Mouse (Mus musculus): ENCODE data around the gene Cdkal1. TPM values are rescaled to one million over a fixed set of nuclear protein-coding genes. Genes with fewer than 3 reads are reported as not detected.

The Cdkal1 gene
- polyA plus RNA-seq, 1 experiment from 2014 or later, result 21.6 TPM

- H3K27me3 ChIP-seq, result no peaks in the 10 kb centered on the region
- no peak overlapping the region for H3K27ac ChIP-seq (replicated peaks)
- no peak for ATAC-seq (ENCODE audit: low read depth)
- no peaks in the 10 kb centered on the region for H3K36me3 ChIP-seq
- H3K4me3 ChIP-seq, result no peak overlapping the region
- no peak overlapping the region for H3K4me2 ChIP-seq
- WGBS, result 59% methylated on average over 4 of the region's 4 CpGs
- no peak overlapping the region for H3K9ac ChIP-seq
- no peaks in the 10 kb centered on the region for H3K9me3 ChIP-seq
- peaks cover 17% of the 10 kb centered on the region for H3K4me1 ChIP-seq (replicated peaks)
Measured at GRCm38 (mm10) chr13:29278156-29278555, 577.3 kb downstream of the Cdkal1 start.

DNA sequence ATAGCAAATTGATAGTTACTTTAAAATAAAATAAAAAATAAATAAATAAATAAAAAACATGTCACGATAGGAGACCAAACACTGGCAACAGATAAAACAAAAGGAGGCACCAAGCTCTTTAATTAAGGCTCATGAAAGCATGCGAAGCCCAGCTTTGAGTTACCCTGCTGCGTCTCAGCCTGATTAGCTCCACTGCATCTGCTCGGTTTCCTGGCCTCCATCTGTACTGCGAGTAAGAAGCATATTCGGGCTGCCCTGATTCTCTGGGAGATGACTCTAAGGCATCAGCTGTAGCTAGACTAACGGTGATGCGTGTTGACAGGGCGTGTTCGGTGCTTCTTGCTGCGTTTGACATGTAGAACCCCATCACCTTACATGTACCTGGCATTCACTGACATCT is 581.2 kb downstream of the Cdkal1 start:
- Histone ChIP-seq H3K27ac (replicated peaks) (0 out of 2 replicates have a peak overlapping the region, but pooled peaks have one; percentile 1), H3K36me3 (no peaks in the 10 kb centered on the region), H3K9ac (no peak overlapping the region), H3K4me2 (no peak overlapping the region), H3K4me3 (no peak overlapping the region), H3K9me3 (no peaks in the 10 kb centered on the region), H3K27me3 (no peaks in the 10 kb centered on the region), H3K4me1 (replicated peaks) (peaks cover 19% of the 10 kb centered on the region)
- ATAC-seq (ENCODE audit: low read depth), result no peak
- WGBS, result 59% methylated on average over 11 of the region's 11 CpGs

GRCm38 (mm10) chr13:29273693-29274221 is 581.7 kb downstream of the Cdkal1 start:
- ATAC-seq (ENCODE audit: low read depth), result peak; percentile 65; the same call in 1 of the 2 replicates
- Histone ChIP-seq H3K9ac (no peak overlapping the region), H3K36me3 (no peaks in the 10 kb centered on the region), H3K27ac (replicated peaks) (peak overlapping the region; percentile 38; the same call in 1 of the 2 replicates), H3K4me1 (replicated peaks) (peaks cover 19% of the 10 kb centered on the region), H3K9me3 (no peaks in the 10 kb centered on the region), H3K4me2 (no peak overlapping the region), H3K27me3 (no peaks in the 10 kb centered on the region), H3K4me3 (no peak overlapping the region)
- 53% methylated on average over 4 of the region's 4 CpGs for WGBS

- Histone ChIP-seq H3K27me3 (no peaks in the 10 kb centered on the region), H3K4me1 (replicated peaks) (peaks cover 19% of the 10 kb centered on the region), H3K27ac (replicated peaks) (no peak overlapping the region), H3K4me3 (no peak overlapping the region), H3K9ac (no peak overlapping the region), H3K9me3 (no peaks in the 10 kb centered on the region), H3K4me2 (no peak overlapping the region), H3K36me3 (no peaks in the 10 kb centered on the region)
- no peak for ATAC-seq (ENCODE audit: low read depth)
Measured at GRCm38 (mm10) chr13:29271451-29271850, 584.0 kb downstream of the Cdkal1 start.

DNA sequence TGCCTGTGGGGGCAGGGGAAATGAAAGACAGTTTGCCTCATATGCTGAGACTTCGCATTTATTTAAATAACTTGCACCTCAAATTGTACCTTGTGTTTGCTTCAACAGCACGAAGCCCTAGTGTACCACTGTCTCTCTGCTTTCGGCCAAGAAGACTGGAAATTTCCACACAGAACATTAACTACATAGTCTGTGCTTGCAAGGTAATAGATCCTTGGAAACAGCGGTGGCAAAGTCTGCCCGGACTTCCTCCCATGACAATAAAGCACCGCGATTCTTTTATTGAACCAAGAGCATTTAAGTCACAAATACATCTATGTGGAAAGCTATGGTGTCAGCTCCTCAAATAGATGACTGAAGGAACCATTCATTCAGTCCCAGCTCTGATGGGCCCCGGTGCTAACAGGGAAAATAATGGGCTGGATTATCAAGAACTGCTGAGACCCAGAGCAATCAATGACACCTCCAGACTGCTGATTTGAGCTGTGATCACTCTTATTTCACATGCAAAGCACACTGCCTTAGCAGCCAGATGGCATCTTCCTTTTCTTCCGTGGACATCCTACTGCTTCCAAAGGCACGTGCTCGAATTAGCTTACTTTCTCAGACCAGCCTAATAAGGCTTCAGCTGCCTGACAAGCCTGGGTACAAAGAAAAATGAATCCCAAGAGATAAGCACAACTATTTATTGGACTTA is 591.3 kb downstream of the Cdkal1 start:
- no peak for ATAC-seq (ENCODE audit: low read depth)
- Histone ChIP-seq H3K4me2 (no peak overlapping the region), H3K4me1 (replicated peaks) (peaks cover 6% of the 10 kb centered on the region), H3K9ac (no peak overlapping the region), H3K36me3 (no peaks in the 10 kb centered on the region), H3K9me3 (no peaks in the 10 kb centered on the region), H3K4me3 (no peak overlapping the region), H3K27me3 (no peaks in the 10 kb centered on the region), H3K27ac (replicated peaks) (0 out of 2 replicates have a peak overlapping the region, but pooled peaks have one; percentile 5)
- 42% methylated on average over 11 of the region's 11 CpGs for WGBS

GRCm38 (mm10) chr13:29262164-29262563 is 593.3 kb downstream of the Cdkal1 start:
- Histone ChIP-seq H3K9ac (no peak overlapping the region), H3K27me3 (no peaks in the 10 kb centered on the region), H3K9me3 (no peaks in the 10 kb centered on the region), H3K36me3 (no peaks in the 10 kb centered on the region), H3K4me2 (no peak overlapping the region), H3K4me1 (replicated peaks) (peaks cover 6% of the 10 kb centered on the region), H3K27ac (replicated peaks) (no peak overlapping the region), H3K4me3 (no peak overlapping the region)
- no peak for ATAC-seq (ENCODE audit: low read depth)
- WGBS, result 93% methylated on average over 4 of the region's 4 CpGs

DNA sequence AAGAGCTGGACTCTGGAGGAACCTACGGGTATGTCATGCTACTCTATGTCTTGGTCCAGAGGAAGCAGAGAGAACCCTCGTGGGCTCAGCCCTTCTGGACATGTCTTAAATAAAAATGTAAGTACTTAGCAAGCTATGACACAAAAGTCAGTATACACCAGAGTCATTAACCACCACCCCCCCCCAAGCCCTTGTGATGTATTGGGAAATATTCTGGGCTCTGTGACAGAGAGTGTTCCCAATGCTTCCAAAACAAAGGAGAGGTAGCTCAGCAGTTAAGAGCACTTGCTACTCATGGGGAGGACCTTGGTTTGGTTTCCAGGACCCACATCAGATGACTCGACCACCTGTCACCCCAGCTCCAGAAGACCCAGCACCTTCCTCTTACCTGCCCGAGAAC is 606.9 kb downstream of the Cdkal1 start:
- Histone ChIP-seq H3K4me1 (replicated peaks) (no peaks in the 10 kb centered on the region), H3K27ac (replicated peaks) (no peak overlapping the region), H3K27me3 (no peaks in the 10 kb centered on the region), H3K9ac (no peak overlapping the region), H3K4me2 (no peak overlapping the region), H3K4me3 (no peak overlapping the region), H3K36me3 (no peaks in the 10 kb centered on the region), H3K9me3 (no peaks in the 10 kb centered on the region)
- 85% methylated on average over 4 of the region's 4 CpGs for WGBS
- no peak for ATAC-seq (ENCODE audit: low read depth)

DNA sequence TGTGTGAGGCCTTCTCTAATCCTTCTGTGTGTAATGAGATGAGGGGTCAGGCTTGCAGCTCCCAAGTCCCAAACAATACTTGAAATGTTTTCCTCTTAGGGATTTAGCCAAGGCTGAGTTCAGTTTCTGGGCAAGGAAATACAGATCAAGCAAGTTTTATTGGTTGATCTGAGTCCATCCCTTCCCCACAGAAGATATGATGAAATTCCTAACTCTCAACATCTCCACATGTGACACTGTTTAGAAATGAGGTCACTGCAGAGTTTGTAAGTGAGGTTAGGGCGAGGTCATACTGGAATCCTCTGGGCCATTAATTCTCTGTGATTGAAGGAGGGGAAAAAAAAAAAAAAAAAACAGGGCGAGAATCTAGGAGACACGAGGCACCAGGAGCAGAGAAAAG is 607.7 kb downstream of the Cdkal1 start:
- Histone ChIP-seq H3K27ac (replicated peaks) (no peak overlapping the region), H3K4me2 (no peak overlapping the region), H3K36me3 (no peaks in the 10 kb centered on the region), H3K4me3 (no peak overlapping the region), H3K9ac (no peak overlapping the region), H3K9me3 (no peaks in the 10 kb centered on the region), H3K4me1 (replicated peaks) (no peaks in the 10 kb centered on the region), H3K27me3 (no peaks in the 10 kb centered on the region)
- no peak for ATAC-seq (ENCODE audit: low read depth)
- WGBS, result 64% methylated on average over 3 of the region's 3 CpGs

DNA sequence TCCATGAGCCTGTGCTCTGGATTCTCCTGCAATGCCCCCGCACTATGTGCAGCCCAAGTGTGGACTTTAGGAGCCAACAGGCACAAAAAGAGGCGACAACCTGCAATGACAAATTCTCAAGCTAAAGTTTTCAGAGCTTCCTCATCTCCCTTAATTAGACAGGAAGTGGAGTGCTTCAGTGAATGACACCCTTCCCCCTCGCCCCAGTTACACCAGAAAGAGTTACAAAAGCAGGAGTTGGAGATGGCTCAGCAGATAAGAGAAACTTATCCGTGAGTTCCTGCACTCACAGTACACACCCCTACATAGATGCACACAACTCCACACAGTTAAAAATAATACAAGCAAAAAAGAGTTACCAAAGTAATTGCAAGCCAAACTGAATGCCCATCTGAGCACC is 620.4 kb downstream of the Cdkal1 start:
- WGBS, result 86% methylated on average over 4 of the region's 4 CpGs
- Histone ChIP-seq H3K9ac (no peak overlapping the region), H3K4me1 (replicated peaks) (no peaks in the 10 kb centered on the region), H3K27ac (replicated peaks) (no peak overlapping the region), H3K4me2 (no peak overlapping the region), H3K27me3 (no peaks in the 10 kb centered on the region), H3K9me3 (peaks cover 8% of the 10 kb centered on the region; the same call in 1 of the 2 replicates), H3K4me3 (no peak overlapping the region), H3K36me3 (no peaks in the 10 kb centered on the region)
- ATAC-seq (ENCODE audit: low read depth), result no peak

- no peaks in the 10 kb centered on the region for H3K36me3 ChIP-seq
- H3K9ac ChIP-seq, result no peak overlapping the region
- peaks cover 8% of the 10 kb centered on the region; the same call in 1 of the 2 replicates for H3K9me3 ChIP-seq
- no peak for ATAC-seq (ENCODE audit: low read depth)
- no peak overlapping the region for H3K27ac ChIP-seq (replicated peaks)
- H3K4me2 ChIP-seq, result no peak overlapping the region
- 89% methylated on average over 4 of the region's 4 CpGs for WGBS
- H3K4me3 ChIP-seq, result no peak overlapping the region
- no peaks in the 10 kb centered on the region for H3K27me3 ChIP-seq
- H3K4me1 ChIP-seq (replicated peaks), result no peaks in the 10 kb centered on the region
Measured at GRCm38 (mm10) chr13:29234442-29234841, 621.0 kb downstream of the Cdkal1 start.

DNA sequence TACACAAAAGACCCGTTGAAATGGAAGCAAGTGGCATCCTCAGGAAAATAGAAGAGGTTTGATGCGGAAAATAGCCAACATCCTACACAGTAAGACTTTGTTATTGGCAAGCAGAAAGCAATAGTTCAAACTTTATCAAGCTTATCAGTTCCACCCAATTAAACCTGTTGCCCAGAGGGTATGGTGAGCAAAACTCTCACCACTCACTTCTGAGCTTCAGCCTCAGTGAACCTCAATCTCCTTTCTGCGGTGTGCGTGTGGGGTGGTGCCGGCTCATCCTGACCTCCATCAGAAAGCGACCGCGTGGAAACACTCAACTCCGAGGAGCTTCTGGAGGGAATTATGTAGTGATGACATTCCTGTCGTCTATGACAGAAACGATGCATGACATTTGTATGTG is 621.5 kb downstream of the Cdkal1 start:
- Histone ChIP-seq H3K9ac (no peak overlapping the region), H3K4me2 (no peak overlapping the region), H3K27me3 (no peaks in the 10 kb centered on the region), H3K27ac (replicated peaks) (no peak overlapping the region), H3K9me3 (peaks cover 8% of the 10 kb centered on the region; the same call in 1 of the 2 replicates), H3K36me3 (no peaks in the 10 kb centered on the region), H3K4me3 (no peak overlapping the region), H3K4me1 (replicated peaks) (no peaks in the 10 kb centered on the region)
- 73% methylated on average over 11 of the region's 11 CpGs for WGBS
- no peak for ATAC-seq (ENCODE audit: low read depth)

- WGBS, result 34% methylated on average over 4 of the region's 4 CpGs
- no peak overlapping the region for H3K27ac ChIP-seq (replicated peaks)
Measured at GRCm38 (mm10) chr13:29232681-29233080, 622.8 kb downstream of the Cdkal1 start.

DNA sequence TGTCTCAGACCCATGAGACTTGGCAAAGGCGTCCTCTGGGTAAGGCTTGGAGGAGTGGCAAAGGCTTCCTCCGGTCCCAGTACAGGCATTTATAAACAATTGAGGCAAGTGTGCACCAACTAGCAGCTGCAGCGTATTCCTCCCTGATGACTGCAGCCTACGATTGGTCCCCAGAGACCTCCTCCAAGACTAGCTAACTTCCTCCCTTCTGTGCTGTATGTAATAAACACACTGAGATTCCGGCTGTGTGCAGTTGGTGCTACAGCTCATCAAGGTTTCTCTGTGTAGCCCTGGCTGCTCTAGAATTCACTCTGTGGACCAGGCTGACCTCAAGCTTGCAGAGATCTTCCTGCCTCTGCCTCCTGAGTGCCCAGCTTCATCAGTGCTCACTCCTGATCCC is 630.7 kb downstream of the Cdkal1 start:
- peaks cover 14% of the 10 kb centered on the region for H3K4me1 ChIP-seq (replicated peaks)
- H3K4me2 ChIP-seq, result no peak overlapping the region
- no peaks in the 10 kb centered on the region for H3K9me3 ChIP-seq
- no peaks in the 10 kb centered on the region for H3K36me3 ChIP-seq
- no peak overlapping the region for H3K9ac ChIP-seq
- 66% methylated on average over 5 of the region's 5 CpGs for WGBS
- ATAC-seq (ENCODE audit: low read depth), result no peak
- H3K27me3 ChIP-seq, result no peaks in the 10 kb centered on the region
- H3K4me3 ChIP-seq, result no peak overlapping the region
- H3K27ac ChIP-seq (replicated peaks), result no peak overlapping the region

More at GRCm38 (mm10) chr13:29232681-29233080, 622.8 kb downstream of the Cdkal1 start:
- Histone ChIP-seq H3K4me1 (replicated peaks) (no peaks in the 10 kb centered on the region), H3K9ac (no peak overlapping the region), H3K4me2 (no peak overlapping the region), H3K4me3 (no peak overlapping the region), H3K27me3 (no peaks in the 10 kb centered on the region), H3K36me3 (no peaks in the 10 kb centered on the region), H3K9me3 (peaks cover 8% of the 10 kb centered on the region; the same call in 1 of the 2 replicates)
- no peak for ATAC-seq (ENCODE audit: low read depth)
